Mouse (Mus musculus): Measurements from ENCODE around the gene Abhd14b. TPM values are rescaled to one million over a fixed set of nuclear protein-coding genes. Genes with fewer than 3 reads are reported as not detected.

Gene Abhd14b
- total RNA-seq (2023) = 4.7 TPM

DNA sequence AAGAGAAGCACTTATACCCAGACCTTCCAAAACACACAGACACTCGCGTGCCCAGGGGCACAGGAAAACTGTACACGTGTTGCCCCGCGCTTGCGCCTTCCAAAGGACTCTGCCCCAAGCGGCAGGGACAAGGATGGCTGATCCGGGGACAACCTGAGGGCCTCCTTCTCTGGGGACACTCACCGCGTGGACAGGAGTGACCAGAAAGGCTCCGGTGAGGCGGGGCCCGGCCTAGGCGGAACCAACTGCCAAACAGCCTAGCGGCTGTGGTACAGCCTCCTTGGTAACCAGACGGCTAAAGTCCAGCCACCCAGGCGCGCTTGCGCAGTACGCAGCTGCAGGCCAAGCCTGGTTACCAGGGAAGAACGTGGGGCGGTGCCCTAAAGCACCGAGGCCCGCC is at the start of gene Abhd14b, which contains the start of gene Abhd14a:
Gene Abhd14b (plus strand): TSS at position 112 of the 400 bp plus-strand sequence.
Gene Abhd14a (minus strand): TSS at position 331 of the 400 bp plus-strand sequence.

DNA sequence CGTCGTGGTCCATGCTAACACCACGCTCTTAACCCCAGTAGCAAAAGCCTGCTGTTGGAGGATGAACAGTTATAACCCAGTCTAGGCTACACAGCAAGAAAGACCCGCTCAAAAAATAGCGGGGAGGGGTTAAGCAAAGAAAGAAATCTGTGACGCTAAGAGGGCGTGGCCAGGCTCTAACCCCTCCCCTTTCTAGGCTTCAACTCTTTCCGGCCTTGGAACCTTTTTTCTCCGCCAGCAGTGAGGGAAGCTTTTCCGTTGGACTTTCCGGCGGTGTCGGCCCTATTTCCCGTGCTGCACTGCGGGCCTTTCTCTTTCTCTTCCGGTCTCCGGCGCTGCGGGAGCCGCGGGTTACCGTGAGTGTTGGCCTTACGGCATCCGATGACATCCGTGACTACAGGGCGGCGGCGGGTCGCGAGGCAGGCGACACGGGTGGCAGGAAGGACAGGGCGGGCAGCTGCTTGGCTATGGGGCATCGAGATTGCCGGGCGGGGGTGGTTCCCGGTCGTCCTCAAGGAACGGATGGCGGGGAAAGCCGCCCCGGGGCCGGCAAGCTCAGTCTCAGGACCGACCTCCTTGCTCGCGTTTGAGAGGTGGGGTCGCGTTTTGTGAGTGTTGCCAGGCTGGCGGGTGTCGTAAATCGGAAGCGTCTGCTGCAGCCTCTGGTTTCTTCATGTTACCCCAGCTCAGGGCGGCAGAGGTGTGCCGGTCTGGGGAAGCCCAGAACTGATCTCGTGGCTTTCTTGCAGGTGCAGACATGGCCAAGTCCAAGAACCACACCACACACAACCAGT is 17.8 kb upstream of the Abhd14b start, which contains the start of gene Rpl29:
Gene Rpl29 (plus strand): TSS at position 234 of the 794 bp plus-strand sequence.

DNA sequence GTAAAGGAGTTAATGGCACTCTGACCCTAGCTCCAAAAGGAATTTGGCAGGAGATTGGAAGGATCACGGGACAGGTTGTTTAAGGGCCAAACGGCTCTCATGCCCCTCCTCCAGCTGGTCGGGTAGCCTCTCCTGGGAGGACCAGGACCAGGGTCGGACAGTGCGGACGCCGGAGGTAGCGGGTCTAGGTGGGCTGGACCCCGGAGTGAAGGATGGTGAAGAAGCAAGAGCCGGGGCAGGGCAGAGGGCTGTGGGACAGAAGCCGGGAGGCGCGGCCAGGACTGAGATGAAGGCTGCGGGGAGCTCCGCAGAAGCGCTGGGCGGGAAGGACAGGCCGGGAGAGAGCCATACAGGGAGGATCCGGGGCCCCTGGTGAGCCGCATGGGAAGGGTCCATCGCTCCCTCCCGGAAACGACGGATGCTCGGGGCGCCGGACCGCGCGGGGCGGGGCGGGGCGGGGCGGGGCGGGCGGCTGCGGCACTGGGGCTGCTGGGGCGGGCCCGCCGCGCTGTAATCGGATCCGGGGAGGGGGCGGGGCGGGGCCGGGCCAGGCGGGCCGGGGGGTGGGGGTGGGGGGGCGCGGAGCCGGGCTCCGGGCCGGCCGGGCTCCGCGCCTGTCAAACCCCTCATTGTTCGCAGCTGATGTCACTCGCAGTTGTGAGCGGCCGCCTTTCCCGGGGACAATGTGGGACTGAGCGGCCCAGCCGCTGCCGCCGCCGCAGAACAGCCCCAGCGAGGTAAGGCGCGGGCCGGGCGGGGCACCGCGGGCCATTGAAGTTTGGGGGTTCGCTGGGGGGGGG is 6.2 kb downstream of the Abhd14b start, which contains the start of gene Pcbp4:
Gene Pcbp4 (plus strand): TSS at position 21 of the 800 bp plus-strand sequence.

DNA sequence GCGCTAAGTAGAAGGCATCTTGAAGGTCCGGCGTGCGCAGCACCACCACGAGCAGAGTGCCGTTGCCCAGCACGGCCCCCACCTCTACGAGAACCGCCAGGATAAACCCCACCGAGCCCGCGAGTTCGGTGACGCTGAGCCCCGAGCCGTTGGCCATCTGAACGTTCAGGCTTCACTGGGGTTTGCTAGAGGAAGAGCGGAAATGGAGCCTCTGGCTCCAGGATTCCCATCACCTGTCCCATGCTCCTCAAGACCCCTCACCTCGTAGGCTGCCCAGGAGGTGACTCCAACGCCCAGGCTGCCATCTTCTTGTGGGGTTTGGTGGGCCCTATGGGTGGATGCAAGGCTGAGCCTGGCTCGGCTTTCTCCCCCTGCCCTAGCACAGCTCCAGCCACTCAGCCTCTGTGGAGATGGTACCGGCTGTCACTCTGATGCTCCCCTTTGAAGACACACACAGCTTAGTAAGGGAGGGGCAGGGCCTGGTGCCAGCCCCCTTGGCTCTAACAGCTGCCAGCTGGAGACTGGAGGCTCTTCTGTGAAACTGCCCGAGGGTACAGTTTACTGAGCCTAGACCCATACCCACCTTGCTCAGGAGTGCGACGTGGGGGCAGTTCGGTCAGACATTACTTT is 18.4 kb downstream of the Abhd14b start, which contains the start of gene Gpr62:
Gene Gpr62 (minus strand): TSS at position 368 of the 630 bp plus-strand sequence.

DNA sequence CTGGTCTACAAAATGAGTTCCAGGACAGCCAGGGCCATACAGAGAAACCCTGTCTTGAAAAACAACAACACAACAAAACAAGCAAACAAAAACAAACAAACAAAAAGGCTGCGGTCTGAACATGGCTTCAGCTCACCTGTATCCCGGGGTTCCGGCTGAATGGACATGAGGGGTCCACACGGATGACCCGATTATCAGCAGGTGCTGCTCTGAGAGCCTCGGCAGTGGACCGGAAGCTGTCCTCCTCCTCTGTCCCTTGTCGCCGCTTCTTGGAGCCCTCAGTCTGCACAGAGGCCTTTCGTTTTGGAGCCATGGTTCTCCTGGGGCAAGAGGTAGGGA is 28.4 kb downstream of the Abhd14b start, which contains the start of gene Rrp9:
Gene Rrp9 (plus strand): TSS at position 301 of the 339 bp plus-strand sequence.

DNA sequence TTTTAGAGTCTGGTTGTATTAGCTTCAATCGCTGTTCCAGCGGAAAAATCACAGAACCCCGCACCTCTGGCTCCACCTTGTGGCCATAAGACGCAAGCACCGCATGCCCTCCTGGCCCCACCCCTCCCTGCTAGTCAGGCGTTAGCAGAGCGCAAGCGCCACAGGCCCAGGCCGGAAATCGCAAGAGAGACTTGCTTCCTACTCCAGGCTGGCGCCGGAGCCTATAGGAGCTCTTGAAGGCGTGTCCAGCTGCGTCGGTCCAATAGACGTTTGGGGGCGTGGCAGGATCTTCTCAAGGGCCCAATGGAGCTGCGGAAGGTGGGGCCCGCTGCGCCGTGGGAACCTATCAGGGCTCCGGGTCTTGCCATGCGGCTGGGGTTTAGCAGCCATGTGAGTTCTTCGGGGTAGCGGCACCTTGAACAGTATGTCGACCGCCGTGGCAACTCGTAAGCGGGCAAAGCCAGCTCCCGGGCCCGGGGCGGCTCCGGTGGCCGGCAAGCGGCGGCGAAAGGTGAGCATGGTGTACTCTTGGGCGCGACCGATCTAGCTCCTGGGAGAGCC is 29.7 kb downstream of the Abhd14b start, which contains the start of gene Parp3:
Gene Parp3 (minus strand): TSS at position 26 of the 561 bp plus-strand sequence.

DNA sequence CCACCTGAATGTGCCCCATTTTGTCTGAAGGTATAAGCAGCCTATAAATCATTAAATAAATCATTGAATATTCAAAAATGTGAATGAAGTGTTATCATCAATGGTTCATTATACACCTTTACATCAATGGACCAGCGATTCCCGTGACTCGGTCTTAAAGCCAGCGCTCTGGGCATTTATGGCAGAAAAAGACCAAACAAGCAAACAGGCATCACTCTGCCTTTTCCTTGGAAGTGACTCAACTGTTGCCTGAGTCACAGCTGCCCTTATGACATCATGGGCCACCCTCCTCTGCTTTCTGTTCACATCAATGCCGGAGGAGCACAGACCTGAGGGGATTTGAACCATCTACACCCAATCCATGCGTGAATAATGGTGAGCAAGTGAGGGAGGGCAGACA is 52.4 kb downstream of the Abhd14b start, which contains the start of gene Iqcf1:
Gene Iqcf1 (plus strand): TSS at position 301 of the 400 bp plus-strand sequence.

Other genes starting within 250 kb of the Abhd14b start
- 44.7 TPM for gene Ppm1m, start 247.7 kb upstream of the Abhd14b start, total RNA-seq (2023)
- gene Twf2, start 244.4 kb upstream of the Abhd14b start, total RNA-seq (2023) = 131 TPM
- gene Tlr9, start 224.9 kb upstream of the Abhd14b start, total RNA-seq (2023) = 5.8 TPM
- gene Alas1, start 198.8 kb upstream of the Abhd14b start, total RNA-seq (2023) = 37.0 TPM
- gene Poc1a, start 166.4 kb upstream of the Abhd14b start, total RNA-seq (2023) = 5.4 TPM
- gene Dusp7, start 78.8 kb upstream of the Abhd14b start, total RNA-seq (2023) = 39.1 TPM
- 901 TPM for gene Rpl29, start 18.0 kb upstream of the Abhd14b start, total RNA-seq (2023)
- 14.5 TPM for gene Acy1, start 9.1 kb upstream of the Abhd14b start, total RNA-seq (2023)
- 10.3 TPM for gene Abhd14a, start 219 bp downstream of the Abhd14b start, total RNA-seq (2023)
- 7.9 TPM for gene Pcbp4, start 5.8 kb downstream of the Abhd14b start, total RNA-seq (2023)
- gene Gpr62, start 18.5 kb downstream of the Abhd14b start, total RNA-seq (2023) = 0.30 TPM
- 89.6 TPM for gene Rrp9, start 28.5 kb downstream of the Abhd14b start, total RNA-seq (2023)
- gene Parp3, start 29.5 kb downstream of the Abhd14b start, total RNA-seq (2023) = 45.1 TPM
- gene Iqcf1, start 52.5 kb downstream of the Abhd14b start, total RNA-seq (2023) = not detected
- not detected for gene Iqcf5, start 67.1 kb downstream of the Abhd14b start, total RNA-seq (2023)
- not detected for gene Iqcf3, start 114.2 kb downstream of the Abhd14b start, total RNA-seq (2023)
- gene Iqcf4, start 123.5 kb downstream of the Abhd14b start, total RNA-seq (2023) = not detected
- gene Iqcf6, start 179.1 kb downstream of the Abhd14b start, total RNA-seq (2023) = not detected
- 0.53 TPM for gene Grm2, start 208.6 kb downstream of the Abhd14b start, total RNA-seq (2023)
- gene Tex264, start 238.5 kb downstream of the Abhd14b start, total RNA-seq (2023) = 73.4 TPM